In the genomic region with DNA sequence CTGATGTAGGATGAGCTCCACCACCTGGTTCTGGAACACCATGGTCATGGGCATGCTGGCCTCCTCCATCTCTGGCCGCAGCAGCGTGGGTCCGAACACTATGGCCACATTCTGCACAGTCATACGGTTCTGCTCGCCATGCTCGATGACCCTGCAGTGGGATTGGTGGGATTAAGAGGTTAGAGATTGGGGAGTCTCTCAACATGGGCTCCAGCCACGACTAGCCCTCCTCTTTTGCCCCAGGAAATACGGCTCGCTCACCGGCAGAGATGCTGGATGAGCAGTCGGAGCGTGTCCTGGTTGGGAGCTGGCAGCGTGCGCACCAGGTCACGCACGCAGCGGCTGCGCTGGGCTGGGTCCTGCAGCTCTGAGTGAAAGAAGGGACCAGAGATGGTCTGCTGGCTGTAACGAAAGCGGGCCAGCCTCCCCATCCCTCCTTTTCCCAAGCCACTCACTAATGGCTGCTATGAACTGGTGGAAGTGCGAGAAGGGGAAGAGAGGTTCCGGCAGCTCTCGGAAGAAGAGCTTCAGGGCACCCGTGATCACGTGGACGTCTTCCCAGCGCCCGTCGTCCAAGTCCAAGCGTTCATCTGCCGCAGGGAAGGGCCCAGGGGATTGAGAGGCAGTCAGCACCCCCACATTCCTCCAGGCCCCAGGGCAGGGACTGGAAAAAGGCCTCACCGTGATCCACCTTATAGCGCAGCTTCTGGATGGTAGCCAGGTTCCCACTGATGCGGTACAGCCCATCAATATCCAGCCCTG, we compare ENCODE assay signal across 8 mouse cellular contexts. TPM values are rescaled to one million over a fixed set of nuclear protein-coding genes. Genes with fewer than 3 reads are reported as not detected.
A peak's percentile ranks its signal among the peaks of the same experiment; 100 is the strongest.
DNase-seq lines count a peak whose midpoint lies in the region; ATAC-seq lines count a peak whose summit lies in the region.

No protein-coding gene starts in this region.

- peak; percentile 13 for DNase-seq in kidney, adult 11 months
- no peak for DNase-seq in kidney, postnatal 14 days
- peak; percentile 50 for DNase-seq in cerebellum, adult 11 months
- no peak for DNase-seq in frontal cortex, postnatal 25 days (ENCODE audit: low spot score in 2 of 2)
- no peak for DNase-seq in gastrocnemius, postnatal 14 days

- H3K4me3 ChIP-seq in forebrain, embryonic 16.5 days (replicated peaks; ENCODE audit: low read length) = peak overlapping the region; percentile 39
- H3K4me3 ChIP-seq in midbrain, embryonic 15.5 days = peak overlapping the region; percentile 29

- intact Hi-C loops in gastrocnemius, postnatal 14 days (cut with DNase I; ENCODE audit: low total_unique reads) = loop anchor here (10.0 kb wide), 1 partner anchor 222 kb away; no protein-coding TSS in a partner anchor

- H3K9me3 ChIP-seq in forebrain, embryonic 16.5 days (ENCODE audit: control insufficient read depth, low read length) = no peaks in the 10 kb centered on the region
- no peaks in the 10 kb centered on the region for H3K9me3 ChIP-seq in midbrain, embryonic 15.5 days

- H3K27me3 ChIP-seq in forebrain, embryonic 16.5 days (replicated peaks; ENCODE audit: control insufficient read depth, insufficient read depth, low read length) = peaks cover 22% of the 10 kb centered on the region
- peaks cover 26% of the 10 kb centered on the region for H3K27me3 ChIP-seq in midbrain, embryonic 15.5 days (replicated peaks)

- H3K36me3 ChIP-seq in forebrain, embryonic 16.5 days (ENCODE audit: control insufficient read depth, insufficient read depth) = no peaks in the 10 kb centered on the region
- H3K36me3 ChIP-seq in midbrain, embryonic 15.5 days (replicated peaks) = no peaks in the 10 kb centered on the region

- ATAC-seq in forebrain, embryonic 16.5 days = peak; percentile 41
- ATAC-seq in midbrain, embryonic 15.5 days (replicated peaks) = peak; percentile 38
- ATAC-seq in inflammation-experienced regulatory T-cells, adult 6 months = no peak

- H3K9ac ChIP-seq in forebrain, embryonic 16.5 days (replicated peaks; ENCODE audit: low read depth, low read length) = peak overlapping the region; percentile 42; the same call in 1 of the 2 replicates
- peak overlapping the region; percentile 22; the same call in 1 of the 2 replicates for H3K9ac ChIP-seq in midbrain, embryonic 15.5 days

- H3K4me1 ChIP-seq in forebrain, embryonic 16.5 days (replicated peaks; ENCODE audit: control insufficient read depth, insufficient read depth, low read length) = peaks cover 15% of the 10 kb centered on the region
- H3K4me1 ChIP-seq in midbrain, embryonic 15.5 days = peaks cover 17% of the 10 kb centered on the region

- WGBS in forebrain, embryonic 16.5 days = 29% methylated on average over 34 of the region's 34 CpGs
- 30% methylated on average over 34 of the region's 34 CpGs for WGBS in midbrain, embryonic 15.5 days

- H3K4me2 ChIP-seq in forebrain, embryonic 16.5 days (ENCODE audit: low read length) = peak overlapping the region; percentile 57
- peak overlapping the region; percentile 52 for H3K4me2 ChIP-seq in midbrain, embryonic 15.5 days

- H3K27ac ChIP-seq in forebrain, embryonic 16.5 days (ENCODE audit: low read length) = no peak overlapping the region
- H3K27ac ChIP-seq in midbrain, embryonic 15.5 days = no peak overlapping the region

RNA-seq across cellular contexts. Expression of gene Arhgap27, which starts 30.4 kb away (rescaled TPM):
- polyA plus RNA-seq in forebrain, embryonic 16.5 days (2015; fragmentation: Nextera tagmentation; extraction: Ambion mirVana) = 3.0 and 3.3 TPM in 2 replicates
- 3.9 and 4.6 TPM in 2 replicates for polyA plus RNA-seq in midbrain, embryonic 15.5 days (2015; fragmentation: Nextera tagmentation; extraction: Ambion mirVana)
- polyA plus RNA-seq in inflammation-experienced regulatory T-cells, adult 6 months (2017; shearing (Covaris generic)) = 10 to 100 TPM; 22.2 to 27.8 (median 25.8) TPM
- total RNA-seq in gastrocnemius, postnatal 14 days (2021) = 10 to 100 TPM in 1 of 2 experiments, 1 to 10 TPM in 1; 7.5 to 13.5 TPM

Comparison
In these comparisons a context has a peak if more than half of its experiments do, and no peak if none do; other contexts are left out.
1. DNase-seq: peak in kidney, adult 11 months (single experiment) and cerebellum, adult 11 months (single experiment); none in kidney, postnatal 14 days (single experiment), frontal cortex, postnatal 25 days (0 of 2) and gastrocnemius, postnatal 14 days (single experiment).